Mouse (Mus musculus) testis, postnatal 14 days (tissue): ENCODE data around the gene Tmem129.

ENCODE experiments used
- DNase-seq: peaks from one replicate; pipeline ENCODE4 v3.0.0; 2021; ENCODE audit warnings: low spot score

The Tmem129 gene

GRCm38 (mm10) chr5:33637606-33638350 is 20.4 kb downstream of the Tmem129 start:
- no peak for DNase-seq

- DNase-seq = no peak
Observed at GRCm38 (mm10) chr5:33635361-33635760, 22.9 kb downstream of the Tmem129 start.

- DNase-seq = no peak
Observed at GRCm38 (mm10) chr5:33632526-33632925, 25.7 kb downstream of the Tmem129 start.

- DNase-seq = no peak
Observed at GRCm38 (mm10) chr5:33630615-33631014, 27.6 kb downstream of the Tmem129 start.

- DNase-seq = peak; percentile 46
Observed at GRCm38 (mm10) chr5:33630061-33630460, 28.2 kb downstream of the Tmem129 start.

- peak; percentile 100 for DNase-seq
Observed at GRCm38 (mm10) chr5:33629301-33629987, 28.8 kb downstream of the Tmem129 start, which contains the start of the genes Fam53a and Gm9903. TSS of gene Fam53a (minus strand) at chr5:33629635. TSS of gene Gm9903 (plus strand) at chr5:33629925.

DNA sequence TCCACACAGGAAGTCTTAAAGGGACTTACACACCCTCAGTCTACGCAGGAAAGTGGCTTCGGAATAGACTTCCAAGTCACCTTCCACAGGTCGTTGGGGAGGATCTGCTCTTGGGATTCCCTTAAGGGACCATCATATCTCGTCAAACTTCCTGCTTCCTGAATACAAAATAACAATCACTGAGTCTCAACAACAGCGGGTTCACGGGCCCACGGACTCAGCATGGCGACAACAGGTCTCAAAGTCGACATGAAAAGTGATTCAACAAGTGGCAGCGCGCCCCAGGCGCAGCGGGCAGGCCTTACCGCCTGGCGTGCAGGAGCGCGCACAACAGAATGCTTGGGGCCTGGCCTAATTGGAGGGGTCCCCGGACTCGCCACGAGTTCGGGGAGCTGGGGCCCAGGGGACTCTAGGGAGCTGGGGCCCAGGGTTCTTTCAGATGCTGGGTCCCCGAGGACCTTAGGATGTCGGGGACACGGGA is 29.4 kb downstream of the Tmem129 start:
- peak; percentile 72 for DNase-seq

- no peak for DNase-seq
Observed at GRCm38 (mm10) chr5:33627968-33628367, 30.2 kb downstream of the Tmem129 start.

DNA sequence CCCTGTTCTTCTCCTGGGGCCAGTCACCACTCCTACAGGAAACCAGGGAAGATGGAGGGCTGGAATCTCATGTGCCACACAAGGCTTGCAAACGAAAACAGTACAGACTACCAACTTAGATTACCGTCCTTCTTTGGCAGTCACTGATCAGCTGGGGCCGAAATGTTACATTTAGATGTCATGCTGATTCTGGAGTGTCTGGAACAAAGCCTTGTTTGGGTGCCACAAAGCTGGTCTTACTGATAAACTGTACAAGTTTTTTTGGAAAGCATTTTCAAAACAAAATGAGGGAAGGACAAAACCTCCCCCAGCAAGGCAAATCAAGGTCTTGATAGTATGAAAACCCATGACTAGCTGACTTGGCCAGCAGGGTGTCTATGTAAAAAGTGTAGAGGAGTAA is 34.5 kb downstream of the Tmem129 start:
- DNase-seq = peak; percentile 75

DNA sequence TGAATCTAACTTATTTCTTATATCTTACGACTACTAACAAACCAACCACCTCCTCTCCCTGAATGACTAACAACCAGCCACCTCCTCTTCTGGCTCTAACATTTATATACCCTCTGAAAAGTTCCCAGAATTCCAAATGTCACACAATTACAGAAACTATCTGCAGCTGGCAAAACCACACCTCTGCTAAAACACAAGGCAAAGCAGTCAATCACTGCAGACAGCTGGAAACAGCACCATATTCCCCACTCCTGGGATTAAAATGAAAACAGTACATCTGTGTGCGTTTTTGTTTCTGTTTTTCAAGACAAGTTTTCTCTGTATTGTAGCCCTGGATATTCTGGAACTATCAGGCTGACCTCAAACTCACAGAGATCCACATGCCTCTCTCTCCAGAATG is 35.5 kb downstream of the Tmem129 start:
- no peak for DNase-seq

DNA sequence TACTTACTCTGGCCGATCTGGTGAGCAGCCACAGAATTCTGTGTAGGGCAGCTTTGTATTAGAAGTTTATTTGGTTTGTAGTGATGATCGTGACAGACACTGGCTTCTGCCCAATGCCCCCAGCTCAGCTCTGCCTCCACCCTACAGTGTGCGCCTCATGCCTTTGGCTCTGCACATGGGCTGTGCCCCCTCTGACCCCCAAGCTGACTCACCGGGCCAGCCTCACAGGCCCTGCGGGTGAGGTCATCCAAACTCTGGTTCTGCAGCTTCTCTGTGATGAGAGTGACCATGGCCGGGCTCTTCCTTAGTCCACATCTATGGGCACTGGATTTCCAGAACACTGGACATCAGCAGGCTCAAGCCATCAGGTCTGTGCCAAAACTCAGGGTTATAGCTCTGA is 43.8 kb downstream of the Tmem129 start:
- no peak for DNase-seq

DNA sequence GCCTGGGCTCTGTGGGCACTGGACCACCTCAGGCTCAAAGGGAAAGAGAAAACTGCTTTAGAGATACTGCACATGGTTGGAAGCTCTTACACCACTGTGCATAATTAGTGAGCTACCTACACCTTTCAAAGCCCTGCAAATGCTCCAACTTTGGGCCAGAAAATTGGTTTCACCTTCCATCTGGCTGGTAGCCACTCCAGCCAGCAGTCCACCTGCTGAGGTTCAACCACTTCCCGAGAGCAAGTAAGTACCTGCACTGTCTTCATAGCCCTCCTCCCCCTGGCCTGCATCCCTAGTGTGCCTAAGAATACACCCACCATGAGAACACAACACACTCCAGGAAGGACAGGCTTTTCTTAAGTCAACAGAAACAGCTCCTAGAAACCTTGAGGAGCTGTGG is 46.4 kb downstream of the Tmem129 start:
- no peak for DNase-seq

DNA sequence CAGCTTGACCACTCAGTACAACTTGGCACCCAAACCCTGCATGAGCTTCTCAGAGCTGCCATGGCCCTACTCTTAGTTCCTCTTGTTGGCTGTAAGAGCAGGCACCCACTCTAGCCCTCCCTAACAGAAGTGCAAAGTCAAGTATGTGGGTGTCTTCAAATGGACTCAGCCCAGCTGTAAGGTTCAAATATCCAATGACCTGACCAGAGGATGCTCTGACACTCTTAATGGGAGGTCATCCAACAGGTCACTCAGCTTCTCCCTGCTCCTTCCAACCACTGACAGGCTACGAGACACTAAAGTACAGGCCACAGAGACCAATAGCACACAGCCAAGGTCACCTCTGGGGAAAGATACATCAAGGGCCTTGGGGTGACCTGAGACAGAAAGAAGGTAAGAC is 49.0 kb downstream of the Tmem129 start:
- DNase-seq = no peak

DNA sequence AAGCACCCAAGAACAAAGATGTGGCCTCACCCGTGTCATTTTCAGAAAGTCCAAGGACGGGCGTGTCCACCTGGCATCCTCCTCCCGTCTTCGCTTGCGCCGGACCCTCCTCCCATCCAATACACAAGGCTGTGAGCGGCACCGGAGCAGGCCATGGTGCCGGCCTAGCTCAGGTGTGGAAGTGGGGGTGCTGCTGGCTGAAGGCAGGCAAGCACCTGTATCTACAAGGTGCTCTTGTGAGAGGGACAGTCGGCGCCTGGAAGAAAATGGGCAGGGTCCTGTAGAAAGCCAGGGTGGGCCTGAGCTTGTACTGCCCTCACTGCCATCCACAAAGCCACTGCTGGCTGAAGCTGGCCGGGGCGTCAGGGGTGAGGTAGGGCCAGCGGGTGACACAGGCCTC is 50.8 kb downstream of the Tmem129 start:
- no peak for DNase-seq

DNA sequence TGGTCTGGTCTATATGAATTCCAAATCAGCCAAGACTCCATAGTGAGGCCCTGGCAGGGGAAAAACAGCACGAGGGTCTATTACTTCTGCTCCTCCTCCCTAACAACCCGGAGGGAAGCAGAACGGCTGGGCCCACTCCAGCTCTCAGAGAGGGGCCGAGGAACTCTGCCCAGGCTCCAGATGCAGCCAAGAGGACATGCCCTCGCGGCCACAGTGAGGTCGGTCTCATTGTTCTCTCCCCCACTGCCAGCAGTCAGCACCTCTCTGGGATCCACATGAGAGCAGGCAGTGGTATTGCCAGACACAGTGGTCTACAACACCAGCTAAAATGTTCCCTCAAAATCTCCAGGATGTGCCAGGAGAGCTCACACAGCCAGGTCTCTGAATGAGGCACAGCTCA is 51.6 kb downstream of the Tmem129 start:
- DNase-seq = no peak

GRCm38 (mm10) chr5:33605314-33605713 is 52.9 kb downstream of the Tmem129 start:
- no peak for DNase-seq
